19 mouse cellular contexts compared by ENCODE assay signal in genomic region chr13:101112176-101112575, GRCm38 (mm10).
"Had no signal": no experiment of that assay in that cellular context is flagged by ENCODE, and none has a peak within 500 bp of the region (broad histone marks: within the 10 kb centered on the region; RNA-seq: fewer than 3 reads in every experiment).

No protein-coding gene starts in this region.

- H3K9ac ChIP-seq: liver, embryonic 15.5 days; liver, postnatal 0 days; lung, embryonic 15.5 days; midbrain, embryonic 13.5 days; midbrain, embryonic 15.5 days; neural tube, embryonic 12.5 days had no signal

- H3K27ac ChIP-seq: liver, embryonic 15.5 days; lung, embryonic 15.5 days; macrophage; midbrain, embryonic 13.5 days; midbrain, embryonic 15.5 days; neural tube, embryonic 12.5 days had no signal

- ATAC-seq: liver, postnatal 0 days; lung, postnatal 0 days; midbrain, embryonic 13.5 days; midbrain, embryonic 15.5 days had no signal

- H3K4me2 ChIP-seq: liver, embryonic 15.5 days; lung, embryonic 15.5 days; midbrain, embryonic 11.5 days; midbrain, embryonic 13.5 days; midbrain, embryonic 15.5 days; neural tube, embryonic 12.5 days had no signal

- H3K27me3 ChIP-seq: liver, embryonic 15.5 days; lung, embryonic 15.5 days; megakaryocyte, embryonic 14.5 days; midbrain, embryonic 13.5 days; midbrain, embryonic 15.5 days; neural tube, embryonic 12.5 days had no signal

- H3K9me3 ChIP-seq: liver, embryonic 15.5 days; lung, embryonic 15.5 days; megakaryocyte, embryonic 14.5 days; midbrain, embryonic 13.5 days; midbrain, embryonic 15.5 days; neural tube, embryonic 12.5 days had no signal

- H3K4me3 ChIP-seq: liver, embryonic 15.5 days; lung, embryonic 15.5 days; megakaryocyte, embryonic 14.5 days; midbrain, embryonic 13.5 days; midbrain, embryonic 15.5 days; neural tube, embryonic 12.5 days had no signal

- H3K4me1 ChIP-seq: liver, embryonic 15.5 days; lung, embryonic 15.5 days; megakaryocyte, embryonic 14.5 days; midbrain, embryonic 13.5 days; midbrain, embryonic 15.5 days; neural tube, embryonic 12.5 days had no signal

- H3K36me3 ChIP-seq: liver, embryonic 15.5 days; lung, embryonic 15.5 days; midbrain, embryonic 13.5 days; midbrain, embryonic 15.5 days; neural tube, embryonic 12.5 days had no signal

- DNase-seq: liver, postnatal 0 days; lung, adult 2 months; lung, postnatal 14 days; lung, postnatal 36 days; retina, postnatal 1 day; right cerebral cortex, adult 18-20 months; right cerebral cortex, postnatal 25 days; right cerebral cortex, postnatal 4 days; thymus, adult 2 months; thymus, postnatal 25 days had no signal
